Mouse (Mus musculus): Measurements from ENCODE around the gene AY358078. TPM values are rescaled to one million over a fixed set of nuclear protein-coding genes. Genes with fewer than 3 reads are reported as not detected.

Gene AY358078
- polyA plus RNA-seq, 1 experiment from 2014 or later = not detected

Small RNA genes within 50 kb of the gene (microRNA-seq; reads per million reads assigned to microRNA genes)
- not detected for gene Gm27375

Other genes starting within 250 kb of the AY358078 start
- 0.09 and 0.13 TPM in 2 replicates for gene Gm5622, start 247.3 kb upstream of the AY358078 start, polyA plus RNA-seq (2015; fragmentation: Nextera tagmentation; extraction: Ambion mirVana)
- not detected in 2 replicates for gene Gm17175, start 226.0 kb upstream of the AY358078 start, polyA plus RNA-seq (2015; fragmentation: Nextera tagmentation; extraction: Ambion mirVana)
- gene Gm17174, start 207.9 kb upstream of the AY358078 start, polyA plus RNA-seq (2015; fragmentation: Nextera tagmentation; extraction: Ambion mirVana) = not detected in 2 replicates
- gene Gm17078, start 188.7 kb upstream of the AY358078 start, polyA plus RNA-seq (2015; fragmentation: Nextera tagmentation; extraction: Ambion mirVana) = not detected in 2 replicates
- not detected in 2 replicates for gene Gm4181, start 164.4 kb upstream of the AY358078 start, polyA plus RNA-seq (2015; fragmentation: Nextera tagmentation; extraction: Ambion mirVana)
- not detected in 2 replicates for gene Gm17079, start 104.6 kb upstream of the AY358078 start, polyA plus RNA-seq (2015; fragmentation: Nextera tagmentation; extraction: Ambion mirVana)
- not detected in 2 replicates for gene Gm5800, start 82.9 kb upstream of the AY358078 start, polyA plus RNA-seq (2015; fragmentation: Nextera tagmentation; extraction: Ambion mirVana)
- not detected in 2 replicates for gene Ang4, start 26.5 kb upstream of the AY358078 start, polyA plus RNA-seq (2015; fragmentation: Nextera tagmentation; extraction: Ambion mirVana)
- gene Ear6, start 53.7 kb downstream of the AY358078 start, polyA plus RNA-seq (2015; fragmentation: Nextera tagmentation; extraction: Ambion mirVana) = 6.1 and 12.4 TPM in 2 replicates
- gene Mettl17, start 84.8 kb downstream of the AY358078 start, polyA plus RNA-seq (2015; fragmentation: Nextera tagmentation; extraction: Ambion mirVana) = 12.3 and 13.6 TPM in 2 replicates
- 0.08 and 0.09 TPM in 2 replicates for gene Slc39a2, start 92.8 kb downstream of the AY358078 start, polyA plus RNA-seq (2015; fragmentation: Nextera tagmentation; extraction: Ambion mirVana)
- 39.7 and 47.6 TPM in 2 replicates for gene Ndrg2, start 114.1 kb downstream of the AY358078 start, polyA plus RNA-seq (2015; fragmentation: Nextera tagmentation; extraction: Ambion mirVana)
- not detected in 2 replicates for gene Tppp2, start 118.4 kb downstream of the AY358078 start, polyA plus RNA-seq (2015; fragmentation: Nextera tagmentation; extraction: Ambion mirVana)
- not detected in 2 replicates for gene Rnase13, start 122.7 kb downstream of the AY358078 start, polyA plus RNA-seq (2015; fragmentation: Nextera tagmentation; extraction: Ambion mirVana)
- gene Arhgef40, start 184.7 kb downstream of the AY358078 start, polyA plus RNA-seq (2015; fragmentation: Nextera tagmentation; extraction: Ambion mirVana) = 14.0 and 16.3 TPM in 2 replicates
- 0.14 and 0.23 TPM in 2 replicates for gene Tmem253, start 215.6 kb downstream of the AY358078 start, polyA plus RNA-seq (2015; fragmentation: Nextera tagmentation; extraction: Ambion mirVana)
- 9.0 and 10.9 TPM in 2 replicates for gene Zfp219, start 220.7 kb downstream of the AY358078 start, polyA plus RNA-seq (2015; fragmentation: Nextera tagmentation; extraction: Ambion mirVana)
- not detected in 2 replicates for gene Olfr221, start 242.4 kb downstream of the AY358078 start, polyA plus RNA-seq (2015; fragmentation: Nextera tagmentation; extraction: Ambion mirVana)